Mouse (Mus musculus) forebrain, postnatal 0 days (tissue): ENCODE results near the gene Morn1. TPM values are rescaled to one million over a fixed set of nuclear protein-coding genes. Genes with fewer than 3 reads are reported as not detected.

Experiments used
- ATAC-seq: fragments of 200-750 bp; cut with Nextera tagmentation; 2 replicates; pipeline ENCODE4 v1.8.0; 2017; ENCODE audit warnings: mild to moderate bottlenecking, moderate library complexity
- DNase-seq: peaks from one replicate; pipeline ENCODE4 v3.0.0-alpha.2; 2015
- H3K27ac ChIP-seq: fragments of 300-500 bp; sonication (generic); 2 replicates; pipeline ENCODE4 v1.5.1; 2014; ENCODE audit warnings: low read depth, mild to moderate bottlenecking, antibody characterized with exemption, low read length, moderate library complexity, mixed read lengths
- H3K27me3 ChIP-seq: fragments of 300-500 bp; sonication (generic); 2 replicates; pipeline ENCODE4 v1.6.1; 2014; ENCODE audit warnings: mild to moderate bottlenecking, low read length, mixed read lengths; ENCODE audit not compliant: insufficient read depth
- H3K36me3 ChIP-seq: fragments of 300-500 bp; sonication (generic); 2 replicates; pipeline ENCODE4 v1.6.1; 2014; ENCODE audit warnings: mild to moderate bottlenecking, moderate library complexity; ENCODE audit not compliant: insufficient read depth
- H3K4me1 ChIP-seq: fragments of 300-500 bp; sonication (generic); 2 replicates; pipeline ENCODE4 v1.6.1; 2014; ENCODE audit warnings: antibody characterized with exemption; ENCODE audit not compliant: insufficient read depth
- H3K4me2 ChIP-seq: fragments of 300-500 bp; sonication (generic); 2 replicates; pipeline ENCODE4 v1.6.1; 2014; ENCODE audit warnings: low read depth, mild to moderate bottlenecking, moderate library complexity
- H3K4me3 ChIP-seq: fragments of 300-500 bp; sonication (generic); 2 replicates; pipeline ENCODE4 v1.5.1; 2014; ENCODE audit warnings: low read depth, low read length, mixed read lengths
- H3K9ac ChIP-seq: fragments of 300-500 bp; sonication (generic); 2 replicates; pipeline ENCODE4 v1.6.1; 2014; ENCODE audit warnings: mild to moderate bottlenecking
- H3K9me3 ChIP-seq: fragments of 300-500 bp; sonication (generic); 2 replicates; pipeline ENCODE4 v1.6.1; 2016; ENCODE audit warnings: low read length
- CTCF ChIP-seq: sonication (generic); IDR thresholded peaks from 2 replicates; pipeline ENCODE4 v1.5.1; 2016; ENCODE audit warnings: antibody characterized with exemption, control low read depth, low read depth
- WGBS: fragments of 180-500 bp; shearing (Covaris S2); extraction: QIAGEN DNeasy Blood & Tissue Kit; methylation state at CpG from one replicate; pipeline ENCODE4 v1.1.7; 2014; 5-methylcytosine and 5-hydroxymethylcytosine counted together
- polyA plus RNA-seq: library from polyadenylated mRNA; unstranded; fragments of >200 nt; fragmentation: Nextera tagmentation; extraction: Ambion mirVana; gene quantifications from 2 replicates; pipeline ENCODE4 v1.2.1, GENCODE M21; 2015
- total RNA-seq: library from RNA; depleted of rRNA; stranded (reverse); fragments of >200 nt; gene quantifications from 2 replicates; pipeline ENCODE4 v1.2.3, GENCODE M21; 2014

The Morn1 gene
- total and polyA plus RNA-seq, 2 experiments from 2014 or later: 7.4 to 9.7 TPM

DNA sequence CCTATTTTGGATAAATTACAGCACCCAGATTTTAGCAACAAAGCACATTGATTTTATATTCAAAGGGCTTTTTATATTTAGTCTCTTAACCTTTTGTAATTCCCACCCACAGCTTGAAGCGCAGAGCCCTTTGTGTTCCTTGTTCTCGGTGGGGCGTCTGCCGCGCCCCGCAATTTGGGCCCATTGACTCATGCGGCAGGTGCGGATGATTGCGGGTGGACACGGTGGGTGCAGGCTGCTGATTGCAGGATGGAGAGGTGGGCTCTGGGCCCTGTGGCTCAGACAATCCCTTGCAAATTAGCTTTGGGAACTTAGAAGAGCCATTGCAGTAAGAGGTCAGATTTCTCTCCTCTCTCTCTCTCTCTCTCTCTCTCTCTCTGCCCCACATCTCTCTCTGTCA is 31.9 kb downstream of the Morn1 start:
- no peaks in the 10 kb centered on the region for H3K36me3 ChIP-seq
- no peak overlapping the region for H3K4me3 ChIP-seq
- H3K27ac ChIP-seq: no peak overlapping the region
- no peak overlapping the region for H3K9ac ChIP-seq
- no peaks in the 10 kb centered on the region for H3K27me3 ChIP-seq
- TF ChIP-seq CTCF: no peak
- H3K9me3 ChIP-seq: no peaks in the 10 kb centered on the region
- DNase-seq: no peak
- H3K4me2 ChIP-seq: no peak overlapping the region
- WGBS: 45% methylated on average over 10 of the region's 10 CpGs
- no peak for ATAC-seq
- peaks cover 13% of the 10 kb centered on the region for H3K4me1 ChIP-seq

- TF ChIP-seq CTCF: no peak
- Histone ChIP-seq H3K9ac (no peak overlapping the region), H3K9me3 (no peaks in the 10 kb centered on the region), H3K27ac (no peak overlapping the region), H3K4me3 (no peak overlapping the region), H3K4me2 (no peak overlapping the region), H3K4me1 (peaks cover 10% of the 10 kb centered on the region; the same call in 1 of the 2 replicates), H3K27me3 (no peaks in the 10 kb centered on the region), H3K36me3 (no peaks in the 10 kb centered on the region)
- WGBS: 89% methylated on average over 7 of the region's 7 CpGs
- DNase-seq (no peak), ATAC-seq (no peak)
These were observed 33.7 kb downstream of the Morn1 start for GRCm38 (mm10) chr4:155120038-155120437.

DNA sequence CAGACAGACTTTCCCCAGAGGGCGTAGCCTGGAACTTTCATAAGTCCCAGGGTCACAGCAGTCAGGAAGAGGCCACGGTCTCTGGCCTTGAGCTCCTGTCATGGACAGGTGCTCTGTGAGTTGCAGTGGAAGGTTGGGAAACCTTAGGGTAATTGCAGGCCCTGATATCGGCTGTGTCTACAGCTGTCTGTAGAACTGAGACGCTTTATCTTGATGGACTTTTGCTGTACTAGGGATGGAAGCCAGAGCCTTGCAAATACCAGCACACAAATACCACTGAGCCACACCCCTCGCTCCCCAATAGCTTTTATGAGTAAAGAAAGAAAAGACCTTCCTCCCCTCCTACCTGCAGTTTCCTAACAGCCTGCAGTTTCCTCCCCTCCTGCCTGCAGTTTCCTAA is 34.2 kb downstream of the Morn1 start:
- Histone ChIP-seq H3K4me1 (peaks cover 10% of the 10 kb centered on the region; the same call in 1 of the 2 replicates), H3K27ac (no peak overlapping the region), H3K36me3 (no peaks in the 10 kb centered on the region), H3K4me3 (no peak overlapping the region), H3K4me2 (no peak overlapping the region), H3K27me3 (no peaks in the 10 kb centered on the region), H3K9ac (no peak overlapping the region), H3K9me3 (no peaks in the 10 kb centered on the region)
- no peak for DNase-seq
- 82% methylated on average over 5 of the region's 5 CpGs for WGBS
- TF ChIP-seq CTCF: no peak
- no peak for ATAC-seq

DNA sequence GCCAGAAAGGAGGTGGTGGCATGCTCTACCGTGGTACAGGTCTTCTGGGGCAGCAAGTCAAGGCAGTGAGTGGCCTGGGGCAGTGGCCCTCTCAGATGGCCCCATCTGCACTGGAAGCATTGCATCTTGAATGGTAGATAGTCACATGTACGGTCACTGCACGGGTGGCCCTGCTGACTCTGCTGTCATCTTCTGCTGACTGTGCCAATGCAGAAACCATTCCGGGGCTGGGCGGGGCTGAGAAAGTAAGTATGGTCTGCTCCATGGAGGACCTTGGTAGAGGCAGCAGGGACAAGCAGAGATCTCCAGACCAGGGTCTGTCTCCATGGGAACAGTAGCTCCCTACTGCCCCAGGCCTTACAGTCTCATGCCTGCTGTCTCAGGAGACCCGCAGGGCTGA is 34.8 kb downstream of the Morn1 start:
- Histone ChIP-seq H3K9me3 (no peaks in the 10 kb centered on the region), H3K36me3 (no peaks in the 10 kb centered on the region), H3K4me3 (no peak overlapping the region), H3K4me1 (peaks cover 10% of the 10 kb centered on the region; the same call in 1 of the 2 replicates), H3K9ac (no peak overlapping the region), H3K4me2 (no peak overlapping the region), H3K27ac (no peak overlapping the region), H3K27me3 (no peaks in the 10 kb centered on the region)
- WGBS: 89% methylated on average over 6 of the region's 6 CpGs
- DNase-seq: no peak
- no peak for ATAC-seq
- no peak for TF ChIP-seq CTCF

GRCm38 (mm10) chr4:155121915-155122443 is 35.6 kb downstream of the Morn1 start:
- Histone ChIP-seq H3K36me3 (no peaks in the 10 kb centered on the region), H3K4me2 (no peak overlapping the region; the same call in 1 of the 2 replicates), H3K4me3 (no peak overlapping the region), H3K27me3 (no peaks in the 10 kb centered on the region), H3K9me3 (no peaks in the 10 kb centered on the region), H3K27ac (peak overlapping the region; percentile 77), H3K9ac (0 out of 2 replicates have a peak overlapping the region, but pooled peaks have one; percentile 11), H3K4me1 (peaks cover 10% of the 10 kb centered on the region; the same call in 1 of the 2 replicates)
- ATAC-seq (peak; percentile 2; the same call in 1 of the 2 replicates), DNase-seq (no peak)
- 70% methylated on average over 6 of the region's 6 CpGs for WGBS
- TF ChIP-seq CTCF: no peak

DNA sequence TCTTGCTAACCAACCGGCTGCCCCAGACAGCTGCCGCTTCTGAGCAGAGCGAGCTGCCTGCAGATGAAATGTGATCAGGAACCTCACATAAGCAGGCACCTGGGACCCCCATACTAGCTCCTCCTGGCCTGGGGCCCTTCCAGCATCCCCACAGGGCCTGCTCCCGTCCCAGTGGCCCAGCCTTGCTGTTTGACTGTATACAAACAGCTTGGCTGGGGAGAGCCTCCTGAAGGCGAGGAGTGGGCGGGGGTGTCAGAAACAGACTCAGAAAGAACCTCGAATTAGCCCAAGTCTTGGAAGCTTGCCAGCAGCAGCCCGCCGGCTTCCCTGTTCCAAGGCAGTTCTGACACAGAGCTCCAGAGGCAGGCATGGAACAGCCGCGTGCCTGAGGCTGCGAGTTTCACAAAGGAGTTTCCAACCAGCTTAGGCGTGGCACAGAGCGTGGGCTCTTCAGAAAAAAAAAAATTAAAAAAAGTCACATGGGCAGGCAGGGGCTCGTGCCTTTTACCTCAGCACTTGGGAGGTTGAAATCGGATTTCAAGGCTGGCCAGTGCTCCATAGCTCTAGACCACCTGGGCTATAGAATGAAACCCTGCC is 36.2 kb downstream of the Morn1 start:
- Histone ChIP-seq H3K36me3 (no peaks in the 10 kb centered on the region), H3K4me1 (peaks cover 10% of the 10 kb centered on the region; the same call in 1 of the 2 replicates), H3K9me3 (no peaks in the 10 kb centered on the region), H3K27me3 (no peaks in the 10 kb centered on the region), H3K4me2 (peak overlapping the region; percentile 19; the same call in 1 of the 2 replicates), H3K9ac (0 out of 2 replicates have a peak overlapping the region, but pooled peaks have one; percentile 11), H3K4me3 (no peak overlapping the region), H3K27ac (peak overlapping the region; percentile 77)
- ATAC-seq (peak; percentile 93), DNase-seq (peak; percentile 93)
- WGBS: 6% methylated on average over 16 of the region's 16 CpGs
- TF ChIP-seq CTCF: no peak

GRCm38 (mm10) chr4:155123868-155124534 is 37.6 kb downstream of the Morn1 start:
- Histone ChIP-seq H3K27me3 (no peaks in the 10 kb centered on the region), H3K36me3 (no peaks in the 10 kb centered on the region), H3K4me2 (no peak overlapping the region), H3K9ac (no peak overlapping the region), H3K4me1 (peaks cover 10% of the 10 kb centered on the region; the same call in 1 of the 2 replicates), H3K27ac (no peak overlapping the region), H3K4me3 (no peak overlapping the region), H3K9me3 (no peaks in the 10 kb centered on the region)
- 85% methylated on average over 9 of the region's 9 CpGs for WGBS
- DNase-seq: no peak
- ATAC-seq: no peak
- peak; percentile 16 for TF ChIP-seq CTCF
